Mouse (Mus musculus): ENCODE results near the gene Rab7b. TPM values are rescaled to one million over a fixed set of nuclear protein-coding genes. Genes with fewer than 3 reads are reported as not detected.
A peak's percentile ranks its signal among the peaks of the same experiment; 100 is the strongest.

Gene Rab7b
- polyA plus RNA-seq, 1 experiment: 5.1 TPM

DNA sequence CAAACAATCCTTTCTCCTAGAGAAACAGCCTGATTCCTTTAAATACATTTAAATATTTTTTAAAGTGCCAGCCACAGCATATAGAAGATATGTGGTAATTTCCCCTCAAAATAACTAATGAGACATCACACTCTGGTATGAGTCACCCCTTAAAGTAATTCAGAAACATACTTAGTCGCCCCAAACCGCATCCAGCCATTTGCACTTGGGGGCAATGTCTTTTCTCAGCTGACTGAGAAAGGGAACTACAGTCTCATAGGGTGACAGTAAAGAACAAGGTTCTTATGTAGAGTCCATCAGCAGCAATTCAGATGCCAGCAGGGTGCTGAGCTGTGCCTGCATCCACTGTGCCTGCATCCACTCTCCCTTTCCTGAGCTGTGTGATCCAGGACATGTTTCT is 15.0 kb downstream of the Rab7b start:
- H3K4me1 ChIP-seq (ENCODE audit: control insufficient read depth, insufficient read depth, low read length): no peaks in the 10 kb centered on the region
- no peak overlapping the region for H3K4me3 ChIP-seq (ENCODE audit: insufficient read depth, low read length)
- no peak overlapping the region for H3K27ac ChIP-seq (ENCODE audit: insufficient read depth, low read length)
- TF ChIP-seq CTCF (IDR thresholded peaks at IDR 0.05; ENCODE audit: extremely low read depth, insufficient read depth, low read length) (no peak), POLR2A (IDR thresholded peaks at IDR 0.05; ENCODE audit: extremely low read depth, insufficient read depth, low read length) (no peak)

DNA sequence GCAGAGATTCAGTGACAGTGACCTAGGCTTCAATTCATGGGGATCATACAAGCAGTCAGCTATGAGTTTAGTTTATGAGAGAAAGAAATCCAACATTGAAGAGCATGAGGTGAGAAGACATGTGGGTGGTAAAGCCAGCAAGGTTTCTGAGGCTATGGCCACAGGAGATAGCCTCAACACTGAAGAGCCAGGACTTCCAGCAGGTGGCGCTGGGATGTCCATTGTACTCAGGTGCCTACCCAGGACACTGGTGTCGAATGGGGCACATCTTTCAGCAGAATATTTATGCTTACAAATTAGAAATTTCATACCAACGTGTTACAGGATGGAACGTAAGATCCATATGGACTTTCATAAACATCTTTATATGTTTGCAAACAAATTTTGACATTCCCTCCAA is 19.8 kb downstream of the Rab7b start:
- Histone ChIP-seq H3K4me3 (ENCODE audit: insufficient read depth, low read length) (no peak overlapping the region), H3K4me1 (ENCODE audit: control insufficient read depth, insufficient read depth, low read length) (no peaks in the 10 kb centered on the region), H3K27ac (ENCODE audit: insufficient read depth, low read length) (no peak overlapping the region)
- peak; percentile 66 for TF ChIP-seq CTCF (IDR thresholded peaks at IDR 0.05; ENCODE audit: extremely low read depth, insufficient read depth, low read length)
- TF ChIP-seq POLR2A (IDR thresholded peaks at IDR 0.05; ENCODE audit: extremely low read depth, insufficient read depth, low read length): no peak

DNA sequence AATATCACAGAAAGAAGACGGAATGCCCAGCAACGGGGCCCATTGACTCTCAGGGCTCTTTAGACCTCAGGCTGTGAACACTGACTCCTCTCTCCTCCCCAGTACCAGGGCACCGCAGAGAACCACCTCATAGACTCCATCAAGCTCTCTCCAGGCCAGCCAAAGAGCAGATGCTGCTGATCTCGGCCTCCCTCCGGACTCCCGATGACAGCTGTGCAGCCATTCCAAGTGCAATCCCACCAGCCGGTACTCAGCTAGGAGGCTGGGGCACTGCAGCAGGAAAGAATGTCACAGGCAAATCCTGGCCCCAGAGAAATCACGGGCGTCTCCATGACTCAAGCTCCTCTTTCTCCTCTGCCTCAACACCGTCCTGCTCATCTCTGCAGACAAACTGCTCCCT is 23.0 kb downstream of the Rab7b start:
- Histone ChIP-seq H3K4me3 (ENCODE audit: insufficient read depth, low read length) (no peak overlapping the region), H3K4me1 (ENCODE audit: control insufficient read depth, insufficient read depth, low read length) (no peaks in the 10 kb centered on the region; the same call in 1 of the 2 replicates), H3K27ac (ENCODE audit: insufficient read depth, low read length) (no peak overlapping the region)
- TF ChIP-seq CTCF (IDR thresholded peaks at IDR 0.05; ENCODE audit: extremely low read depth, insufficient read depth, low read length) (no peak), POLR2A (IDR thresholded peaks at IDR 0.05; ENCODE audit: extremely low read depth, insufficient read depth, low read length) (no peak)

DNA sequence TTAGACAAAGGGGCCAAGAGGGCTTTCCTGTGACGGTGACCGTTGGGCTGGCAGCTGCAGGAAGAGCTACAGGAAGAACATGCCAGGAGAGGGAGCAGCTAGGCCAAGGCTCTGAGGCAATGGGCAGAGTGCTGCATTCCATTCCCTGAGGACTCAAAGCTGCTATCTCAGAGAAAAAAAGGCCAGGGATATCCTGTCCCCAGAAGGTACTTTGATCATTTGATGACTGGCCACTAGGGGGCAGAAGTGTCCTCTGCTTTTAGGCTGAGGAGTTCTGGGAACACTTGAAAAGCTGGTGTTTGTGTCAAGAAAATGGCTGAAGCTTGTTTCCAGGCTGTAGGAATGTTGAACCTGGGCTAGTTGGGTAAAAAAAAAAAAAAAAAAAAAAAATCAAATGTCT is 23.9 kb downstream of the Rab7b start:
- no peaks in the 10 kb centered on the region; the same call in 1 of the 2 replicates for H3K4me1 ChIP-seq (ENCODE audit: control insufficient read depth, insufficient read depth, low read length)
- no peak overlapping the region for H3K27ac ChIP-seq (ENCODE audit: insufficient read depth, low read length)
- peak; percentile 87 for TF ChIP-seq CTCF (IDR thresholded peaks at IDR 0.05; ENCODE audit: extremely low read depth, insufficient read depth, low read length)
- TF ChIP-seq POLR2A (IDR thresholded peaks at IDR 0.05; ENCODE audit: extremely low read depth, insufficient read depth, low read length): no peak
- no peak overlapping the region for H3K4me3 ChIP-seq (ENCODE audit: insufficient read depth, low read length)

DNA sequence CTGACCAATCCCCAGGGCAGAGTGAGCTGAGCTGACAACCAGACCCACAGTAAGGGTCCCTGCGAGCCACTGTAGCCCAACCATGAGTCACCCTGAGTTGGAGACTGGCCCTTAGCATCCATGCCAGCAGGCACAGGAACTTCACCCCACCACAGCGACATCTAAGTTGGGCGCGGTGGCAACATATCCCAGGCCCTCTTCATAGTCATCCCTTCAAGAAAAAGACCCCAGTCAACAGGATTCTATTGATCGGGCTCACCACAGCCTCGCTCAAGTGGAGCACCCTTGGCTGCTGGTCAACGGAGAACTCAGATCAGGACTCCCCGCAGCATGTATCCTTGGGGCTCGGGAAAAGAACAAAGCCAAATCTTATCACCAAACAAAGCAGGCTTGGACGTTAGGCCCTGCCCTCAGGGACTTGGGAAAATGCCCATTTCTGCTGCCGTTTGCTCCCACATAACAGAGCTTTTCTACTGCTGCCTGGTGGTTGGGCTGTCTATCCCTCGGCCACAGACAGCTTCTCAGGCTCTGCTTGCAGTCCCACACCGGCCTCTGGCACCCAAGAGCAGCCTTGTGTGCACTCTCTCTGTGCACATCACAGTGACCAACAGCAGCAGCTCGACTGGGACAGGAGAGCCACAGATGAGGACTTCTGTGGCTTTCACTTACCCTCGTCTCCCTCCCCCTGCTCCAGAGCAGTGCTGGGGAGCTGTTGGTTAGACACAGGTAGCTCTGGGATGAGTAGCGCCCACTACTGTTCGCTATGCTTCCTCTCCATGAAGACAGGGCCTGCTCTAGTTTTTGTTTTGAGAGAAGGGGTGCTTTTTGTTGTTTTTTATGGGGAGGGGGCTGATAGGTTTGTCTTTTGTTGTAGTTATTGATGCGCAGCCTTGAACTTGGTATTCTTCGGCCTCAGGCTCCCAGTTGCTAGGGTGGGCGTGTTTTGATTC is 26.2 kb downstream of the Rab7b start:
- Histone ChIP-seq H3K27ac (ENCODE audit: insufficient read depth, low read length) (no peak overlapping the region), H3K4me3 (ENCODE audit: insufficient read depth, low read length) (no peak overlapping the region), H3K4me1 (ENCODE audit: control insufficient read depth, insufficient read depth, low read length) (no peaks in the 10 kb centered on the region; the same call in 1 of the 2 replicates)
- TF ChIP-seq POLR2A (IDR thresholded peaks at IDR 0.05; ENCODE audit: extremely low read depth, insufficient read depth, low read length) (no peak), CTCF (IDR thresholded peaks at IDR 0.05; ENCODE audit: extremely low read depth, insufficient read depth, low read length) (no peak)

DNA sequence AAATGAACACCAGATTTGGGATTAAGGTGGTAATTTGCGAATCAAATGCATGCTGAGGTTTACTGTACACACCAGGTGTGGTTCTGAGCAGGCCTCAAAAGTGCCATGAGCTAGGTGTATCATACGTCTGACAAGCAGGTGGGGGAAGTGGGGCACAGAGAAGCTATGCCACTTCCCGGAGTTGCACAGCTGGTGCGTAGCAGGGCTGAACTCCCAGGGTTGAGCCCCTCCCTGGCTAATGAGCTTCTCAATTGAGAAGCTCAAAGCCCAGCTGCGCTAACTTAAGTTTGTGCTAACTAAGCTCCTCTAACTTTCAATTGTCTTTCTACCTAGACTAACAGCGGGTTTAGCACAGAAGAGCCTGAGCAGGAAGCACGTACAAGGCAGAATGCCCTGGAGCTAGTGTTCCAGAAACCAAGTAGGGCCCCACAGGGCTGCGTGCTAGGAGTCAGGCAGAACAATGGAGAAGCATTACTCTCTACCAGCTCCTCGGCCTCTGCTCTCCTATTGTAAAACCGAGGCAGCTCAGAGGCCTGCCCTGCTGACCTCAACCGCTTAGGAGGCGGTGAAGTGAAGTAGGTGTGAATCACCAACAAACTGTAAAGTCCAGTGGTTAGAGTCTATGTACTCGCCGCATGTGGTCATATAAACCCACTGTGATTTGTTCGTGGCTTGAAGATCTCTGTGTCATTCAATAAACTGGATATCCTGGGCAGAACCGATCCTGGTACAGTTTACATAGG is 30.6 kb downstream of the Rab7b start:
- TF ChIP-seq POLR2A (IDR thresholded peaks at IDR 0.05; ENCODE audit: extremely low read depth, insufficient read depth, low read length): no peak
- TF ChIP-seq CTCF (IDR thresholded peaks at IDR 0.05; ENCODE audit: extremely low read depth, insufficient read depth, low read length): no peak
- H3K27ac ChIP-seq (ENCODE audit: insufficient read depth, low read length): no peak overlapping the region
- H3K4me3 ChIP-seq (ENCODE audit: insufficient read depth, low read length): no peak overlapping the region
- no peaks in the 10 kb centered on the region; the same call in 1 of the 2 replicates for H3K4me1 ChIP-seq (ENCODE audit: control insufficient read depth, insufficient read depth, low read length)

DNA sequence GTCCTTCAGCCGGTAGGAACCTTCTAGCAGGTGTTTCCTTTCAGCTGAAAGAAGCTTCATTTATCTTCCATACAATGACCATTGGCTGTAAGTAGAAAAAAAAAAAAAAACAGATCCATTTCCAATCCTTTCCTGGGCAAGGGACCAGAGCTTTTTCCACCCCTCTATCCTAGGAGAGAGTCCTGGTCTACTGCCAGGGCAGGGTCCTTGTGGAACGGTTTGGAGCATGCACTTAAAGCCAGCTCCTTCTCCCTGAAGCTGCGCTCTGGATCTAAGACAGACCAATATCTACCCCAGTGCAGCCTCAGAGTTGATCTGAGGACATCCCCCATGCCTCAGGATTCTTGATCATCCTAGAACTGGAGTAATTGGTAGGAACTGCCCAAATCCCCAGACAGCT is 33.5 kb downstream of the Rab7b start:
- no peak for TF ChIP-seq POLR2A (IDR thresholded peaks at IDR 0.05; ENCODE audit: extremely low read depth, insufficient read depth, low read length)
- Histone ChIP-seq H3K27ac (ENCODE audit: insufficient read depth, low read length) (no peak overlapping the region), H3K4me3 (ENCODE audit: insufficient read depth, low read length) (no peak overlapping the region), H3K4me1 (ENCODE audit: control insufficient read depth, insufficient read depth, low read length) (no peaks in the 10 kb centered on the region)

DNA sequence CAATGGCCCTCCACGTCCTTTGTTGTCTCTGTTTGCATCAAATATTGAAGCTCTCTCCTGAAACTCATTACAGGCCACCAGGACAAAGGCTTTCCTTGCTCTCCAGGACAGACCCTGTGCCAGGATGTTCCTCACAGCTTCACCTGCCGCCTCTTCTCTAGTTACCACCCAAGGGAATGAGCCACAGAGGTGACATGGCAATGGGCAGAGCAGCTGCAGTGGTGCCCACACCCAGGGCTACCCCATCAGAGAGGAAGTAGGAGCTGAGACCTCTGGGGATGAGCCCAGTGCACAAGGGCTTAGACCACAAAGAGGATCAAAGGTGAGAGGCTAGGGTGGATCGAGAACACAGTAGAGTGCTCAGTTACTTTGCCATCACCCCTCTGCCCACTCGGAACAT is 35.1 kb downstream of the Rab7b start:
- TF ChIP-seq POLR2A (IDR thresholded peaks at IDR 0.05; ENCODE audit: extremely low read depth, insufficient read depth, low read length) (no peak), CTCF (IDR thresholded peaks at IDR 0.05; ENCODE audit: extremely low read depth, insufficient read depth, low read length) (no peak)
- Histone ChIP-seq H3K27ac (ENCODE audit: insufficient read depth, low read length) (no peak overlapping the region), H3K4me1 (ENCODE audit: control insufficient read depth, insufficient read depth, low read length) (no peaks in the 10 kb centered on the region), H3K4me3 (ENCODE audit: insufficient read depth, low read length) (no peak overlapping the region)

DNA sequence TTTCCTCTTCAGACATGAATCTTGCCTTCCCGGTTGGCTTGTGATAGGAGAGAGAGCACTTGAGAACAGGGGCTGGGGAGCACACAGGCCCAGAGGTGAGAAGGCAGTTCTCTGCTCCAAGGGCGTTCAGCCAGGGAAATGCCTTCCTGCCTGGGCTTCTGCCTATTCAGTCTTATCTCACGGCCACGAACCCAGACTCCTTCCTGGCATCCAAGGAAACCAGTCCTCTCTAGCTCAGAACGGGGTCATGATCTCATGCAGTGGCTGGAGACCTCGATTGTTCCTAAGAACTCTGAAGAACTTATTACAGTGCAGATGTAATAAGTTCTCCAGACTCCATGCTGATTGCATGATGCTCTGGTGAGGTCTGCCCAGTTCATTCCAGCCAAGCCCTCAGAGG is 38.1 kb downstream of the Rab7b start:
- Histone ChIP-seq H3K4me3 (ENCODE audit: insufficient read depth, low read length) (no peak overlapping the region), H3K27ac (ENCODE audit: insufficient read depth, low read length) (no peak overlapping the region), H3K4me1 (ENCODE audit: control insufficient read depth, insufficient read depth, low read length) (no peaks in the 10 kb centered on the region)
- no peak for TF ChIP-seq CTCF (IDR thresholded peaks at IDR 0.05; ENCODE audit: extremely low read depth, insufficient read depth, low read length)
- no peak for TF ChIP-seq POLR2A (IDR thresholded peaks at IDR 0.05; ENCODE audit: extremely low read depth, insufficient read depth, low read length)
